Mouse (Mus musculus) neural tube, embryonic 13.5 days (tissue): ENCODE measurements around the gene Ccdc138. TPM values are rescaled to one million over a fixed set of nuclear protein-coding genes. Genes with fewer than 3 reads are reported as not detected.
A peak's percentile ranks its signal among the peaks of the same experiment; 100 is the strongest.

Experiments
- ATAC-seq: fragments of 200-750 bp; cut with Nextera tagmentation; 2 replicates; pipeline ENCODE4 v1.8.0; 2017; ENCODE audit warnings: low read depth, mild to moderate bottlenecking, moderate TSS enrichment, moderate library complexity
- H3K27ac ChIP-seq: fragments of 300-500 bp; sonication (generic); replicated peaks from 2 replicates; pipeline ENCODE4 v1.5.1; 2015; ENCODE audit warnings: moderate library complexity, mild to moderate bottlenecking, inconsistent platforms
- H3K27me3 ChIP-seq: fragments of 300-500 bp; sonication (generic); 2 replicates; pipeline ENCODE4 v1.6.1; 2015; ENCODE audit warnings: mild to moderate bottlenecking, inconsistent platforms
- H3K36me3 ChIP-seq: fragments of 300-500 bp; sonication (generic); 2 replicates; pipeline ENCODE4 v1.6.1; 2015; ENCODE audit warnings: mild to moderate bottlenecking, inconsistent platforms
- H3K4me1 ChIP-seq: fragments of 300-500 bp; sonication (generic); replicated peaks from 2 replicates; pipeline ENCODE4 v1.6.1; 2015; ENCODE audit warnings: inconsistent platforms
- H3K4me2 ChIP-seq: fragments of 300-500 bp; sonication (generic); 2 replicates; pipeline ENCODE4 v1.6.1; 2015; ENCODE audit warnings: inconsistent platforms, mild to moderate bottlenecking, moderate library complexity
- H3K4me3 ChIP-seq: fragments of 300-500 bp; sonication (generic); 2 replicates; pipeline ENCODE4 v1.5.1; 2015; ENCODE audit warnings: mild to moderate bottlenecking, inconsistent platforms
- H3K9ac ChIP-seq: fragments of 300-500 bp; sonication (generic); 2 replicates; pipeline ENCODE4 v1.6.1; 2015; ENCODE audit warnings: moderate library complexity, mild to moderate bottlenecking, inconsistent platforms
- H3K9me3 ChIP-seq: fragments of 300-500 bp; sonication (generic); 2 replicates; pipeline ENCODE4 v1.6.1; 2016; ENCODE audit warnings: inconsistent platforms
- WGBS: fragments of 180-500 bp; shearing (Covaris S2); methylation state at CpG from one replicate; pipeline ENCODE4 v1.1.7; 2015; 5-methylcytosine and 5-hydroxymethylcytosine counted together
- polyA plus RNA-seq: library from polyadenylated mRNA; unstranded; fragments of >200 nt; fragmentation: Nextera tagmentation; extraction: Ambion mirVana; gene quantifications from 2 replicates; pipeline ENCODE4 v1.2.1, GENCODE M21; 2015

Gene Ccdc138
- 7.5 and 7.7 TPM in 2 replicates for polyA plus RNA-seq

DNA sequence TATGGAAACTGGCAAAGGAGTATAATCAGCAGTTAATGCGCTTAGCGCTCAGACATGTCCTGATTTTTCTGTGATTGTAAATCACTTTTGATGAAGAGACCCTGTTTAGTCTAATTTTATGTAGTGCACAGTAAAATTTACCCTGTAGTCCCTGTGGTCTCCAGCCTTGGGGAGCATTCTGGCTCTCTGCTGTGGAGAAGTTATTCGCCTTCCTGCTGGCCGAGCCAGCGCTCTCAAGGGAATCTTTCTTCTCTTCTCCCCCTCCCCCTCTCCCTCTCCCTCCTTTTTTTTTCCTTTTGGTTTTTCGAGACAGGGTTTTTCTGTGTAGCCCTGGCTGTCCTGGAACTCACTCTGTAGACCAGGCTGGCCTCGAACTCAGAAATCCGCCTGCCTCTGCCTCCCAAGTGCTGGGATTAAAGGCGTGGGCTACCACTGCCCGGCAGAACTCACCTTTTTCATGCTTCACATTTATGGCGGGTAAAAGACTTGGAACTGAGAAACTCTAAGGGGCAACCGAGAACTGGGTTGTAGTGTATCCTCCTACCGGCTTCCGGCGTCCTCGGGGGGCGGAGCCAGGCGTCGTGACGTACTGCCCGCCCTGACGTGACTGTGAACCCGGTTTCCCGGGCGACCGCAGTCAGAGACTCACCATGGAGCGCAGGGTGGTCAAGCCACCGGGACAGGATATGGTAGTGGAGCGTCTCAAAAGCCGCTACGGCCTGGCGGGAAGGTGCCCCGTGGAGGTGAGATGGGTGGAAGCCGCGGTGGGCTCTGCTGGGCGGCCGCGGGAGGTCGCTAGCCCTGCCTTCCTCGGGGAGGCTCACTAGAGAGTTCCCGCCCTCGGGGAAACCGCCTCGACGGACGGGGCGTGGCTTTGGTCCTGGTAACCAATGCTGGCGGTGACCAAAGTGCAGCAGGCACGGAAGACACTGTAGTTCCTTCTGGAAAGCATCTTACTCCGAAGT lies at the start of gene Ccdc138:
TSS of gene Ccdc138 (plus strand) at position 629 of the 965 bp plus-strand sequence.
- peak within 1 kb of the TSS; percentile 66 for H3K4me2 ChIP-seq
- peaks cover 15% of the 10 kb centered on the region for H3K4me1 ChIP-seq
- H3K27me3 ChIP-seq: no peaks in the 10 kb centered on the region
- H3K9me3 ChIP-seq: no peaks in the 10 kb centered on the region
- H3K27ac ChIP-seq: peak within 1 kb of the TSS; percentile 82
- peak; percentile 100 for ATAC-seq
- 2% methylated on average over 49 of the region's 50 CpGs for WGBS
- peaks cover 21% of the 10 kb centered on the region for H3K36me3 ChIP-seq
- peak within 1 kb of the TSS; percentile 73 for H3K9ac ChIP-seq
- H3K4me3 ChIP-seq: peak within 1 kb of the TSS; percentile 71

DNA sequence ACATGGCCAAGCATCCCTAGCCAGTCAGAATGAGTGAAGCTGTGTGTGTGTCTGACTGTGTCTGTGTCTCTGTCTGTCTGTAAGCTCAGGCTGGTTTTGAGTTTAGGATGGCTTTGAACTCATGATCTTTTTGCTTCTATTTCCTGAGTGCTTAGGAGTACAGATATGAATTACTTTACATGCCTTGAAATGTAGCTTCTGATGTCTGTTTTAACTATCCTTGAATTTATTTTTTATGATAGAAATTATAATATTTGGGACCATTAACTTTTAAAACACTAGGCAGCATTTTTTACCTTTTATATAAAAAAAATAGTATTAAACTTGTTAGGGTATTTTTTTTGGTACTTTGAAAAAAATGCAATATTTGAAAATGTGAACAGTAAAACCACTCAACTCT lies 46.2 kb upstream of the Ccdc138 start:
- no peak overlapping the region for H3K9ac ChIP-seq
- peaks cover 32% of the 10 kb centered on the region for H3K36me3 ChIP-seq
- no peaks in the 10 kb centered on the region for H3K9me3 ChIP-seq
- no peak overlapping the region for H3K4me2 ChIP-seq
- H3K27me3 ChIP-seq: no peaks in the 10 kb centered on the region
- peaks cover 12% of the 10 kb centered on the region for H3K4me1 ChIP-seq
- no peak for ATAC-seq
- H3K27ac ChIP-seq: no peak overlapping the region
- H3K4me3 ChIP-seq: no peak overlapping the region

DNA sequence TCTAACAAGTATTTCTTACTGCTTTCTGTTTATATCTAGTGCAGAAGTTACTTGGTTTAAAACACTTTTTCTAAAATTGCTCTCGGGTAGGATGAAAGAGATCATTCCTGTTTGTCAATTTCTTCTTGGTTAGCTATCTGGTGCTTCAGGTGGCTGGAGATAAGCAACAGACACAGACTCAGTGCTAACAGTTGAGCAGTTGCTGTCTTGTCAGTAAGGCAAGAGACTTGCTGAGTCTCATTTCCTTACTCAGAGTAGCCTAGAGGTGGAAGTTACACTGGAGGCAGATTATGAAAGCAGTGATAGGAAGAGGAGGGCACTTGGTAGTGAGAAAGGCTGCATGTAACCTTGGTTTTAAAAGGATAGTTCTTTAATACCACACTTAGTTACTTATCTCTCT lies 45.6 kb upstream of the Ccdc138 start:
- Histone ChIP-seq H3K9me3 (no peaks in the 10 kb centered on the region), H3K27me3 (no peaks in the 10 kb centered on the region), H3K27ac (no peak overlapping the region), H3K4me1 (peaks cover 12% of the 10 kb centered on the region), H3K4me2 (no peak overlapping the region), H3K4me3 (no peak overlapping the region), H3K36me3 (peaks cover 34% of the 10 kb centered on the region), H3K9ac (no peak overlapping the region)
- WGBS: 92% methylated on average over 1 of the region's 1 CpGs
- ATAC-seq: no peak

DNA sequence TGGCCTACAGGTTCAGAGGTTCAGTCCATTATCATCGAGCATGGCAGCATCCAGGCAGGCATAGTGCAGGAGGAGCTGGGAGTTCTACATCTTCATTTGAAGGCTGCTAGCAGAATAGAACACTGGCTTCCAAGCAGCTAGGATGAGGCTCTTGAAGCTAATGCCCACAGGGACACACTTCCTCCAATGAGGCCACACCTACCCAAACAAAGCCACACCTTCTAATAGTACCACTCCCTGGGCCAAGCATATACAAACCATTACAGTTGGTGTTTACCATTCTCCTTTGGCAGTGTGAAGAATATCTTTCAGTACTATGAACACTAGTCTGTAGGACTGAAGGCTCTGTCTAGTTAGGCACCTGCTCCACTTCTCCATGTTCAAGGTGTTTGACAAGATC lies 37.9 kb upstream of the Ccdc138 start:
- WGBS: 100% methylated on average over 1 of the region's 1 CpGs
- no peaks in the 10 kb centered on the region for H3K4me1 ChIP-seq
- H3K4me2 ChIP-seq: no peak overlapping the region
- no peaks in the 10 kb centered on the region for H3K9me3 ChIP-seq
- no peak overlapping the region for H3K27ac ChIP-seq
- peaks cover 81% of the 10 kb centered on the region for H3K36me3 ChIP-seq
- no peak for ATAC-seq
- no peak overlapping the region for H3K9ac ChIP-seq
- no peaks in the 10 kb centered on the region for H3K27me3 ChIP-seq
- no peak overlapping the region for H3K4me3 ChIP-seq

DNA sequence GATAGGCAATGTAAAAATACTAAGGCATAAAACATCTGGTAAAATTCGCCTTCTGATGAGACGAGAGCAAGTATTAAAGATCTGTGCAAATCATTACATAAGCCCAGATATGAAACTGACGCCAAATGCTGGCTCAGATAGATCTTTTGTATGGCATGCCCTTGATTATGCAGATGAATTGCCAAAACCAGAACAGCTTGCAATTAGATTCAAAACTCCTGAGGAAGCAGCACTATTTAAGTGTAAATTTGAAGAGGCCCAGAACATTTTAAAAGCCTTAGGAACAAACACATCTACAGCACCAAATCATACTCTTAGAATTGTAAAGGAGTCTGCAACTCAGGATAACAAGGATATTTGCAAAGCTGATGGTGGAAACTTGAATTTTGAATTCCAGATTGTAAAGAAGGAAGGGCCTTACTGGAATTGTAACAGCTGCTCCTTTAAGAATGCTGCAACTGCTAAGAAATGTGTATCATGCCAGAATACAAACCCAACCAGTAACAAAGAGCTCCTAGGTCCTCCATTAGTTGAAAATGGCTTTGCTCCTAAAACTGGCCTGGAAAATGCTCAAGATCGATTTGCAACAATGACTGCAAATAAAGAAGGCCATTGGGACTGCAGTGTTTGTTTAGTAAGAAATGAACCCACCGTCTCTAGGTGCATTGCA lies 20.5 kb upstream of the Ccdc138 start:
- H3K27ac ChIP-seq: no peak overlapping the region
- no peaks in the 10 kb centered on the region for H3K9me3 ChIP-seq
- no peak overlapping the region for H3K4me2 ChIP-seq
- no peaks in the 10 kb centered on the region for H3K27me3 ChIP-seq
- ATAC-seq: no peak
- WGBS: 93% methylated on average over 5 of the region's 5 CpGs
- no peak overlapping the region for H3K9ac ChIP-seq
- H3K4me3 ChIP-seq: no peak overlapping the region
- H3K4me1 ChIP-seq: no peaks in the 10 kb centered on the region
- peaks cover 57% of the 10 kb centered on the region for H3K36me3 ChIP-seq

DNA sequence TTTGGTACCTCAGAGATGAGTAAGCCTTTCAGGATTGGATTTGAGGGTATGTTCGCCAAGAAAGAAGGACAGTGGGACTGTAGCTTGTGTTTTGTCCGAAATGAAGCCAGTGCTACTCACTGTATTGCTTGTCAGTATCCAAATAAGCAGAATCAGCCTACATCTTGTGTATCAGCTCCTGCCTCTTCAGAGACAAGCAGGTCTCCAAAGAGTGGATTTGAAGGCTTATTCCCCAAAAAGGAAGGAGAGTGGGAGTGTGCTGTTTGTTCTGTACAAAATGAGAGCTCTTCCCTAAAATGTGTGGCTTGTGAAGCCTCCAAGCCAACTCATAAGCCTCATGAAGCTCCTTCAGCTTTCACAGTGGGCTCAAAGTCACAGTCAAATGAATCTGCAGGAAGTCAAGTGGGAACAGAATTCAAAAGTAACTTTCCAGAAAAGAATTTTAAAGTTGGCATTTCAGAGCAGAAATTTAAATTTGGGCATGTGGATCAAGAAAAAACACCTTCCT lies 19.6 kb upstream of the Ccdc138 start:
- peaks cover 58% of the 10 kb centered on the region for H3K36me3 ChIP-seq
- 95% methylated on average over 2 of the region's 2 CpGs for WGBS

DNA sequence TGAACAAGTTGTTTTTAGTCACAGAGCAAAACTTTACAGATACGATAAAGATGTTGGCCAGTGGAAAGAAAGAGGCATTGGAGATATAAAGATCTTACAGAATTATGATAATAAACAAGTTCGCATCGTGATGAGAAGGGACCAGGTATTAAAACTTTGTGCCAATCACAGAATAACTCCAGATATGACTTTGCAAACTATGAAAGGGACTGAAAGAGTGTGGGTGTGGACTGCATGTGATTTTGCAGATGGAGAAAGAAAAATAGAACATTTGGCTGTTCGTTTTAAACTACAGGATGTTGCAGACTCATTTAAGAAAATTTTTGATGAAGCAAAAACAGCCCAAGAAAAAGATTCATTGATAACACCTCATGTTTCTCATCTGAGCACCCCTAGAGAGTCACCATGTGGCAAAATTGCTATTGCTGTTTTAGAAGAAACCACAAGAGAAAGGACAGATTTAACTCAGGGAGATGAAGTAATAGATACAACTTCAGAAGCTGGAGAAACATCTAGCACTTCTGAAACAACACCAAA lies 17.7 kb upstream of the Ccdc138 start:
- peaks cover 74% of the 10 kb centered on the region for H3K36me3 ChIP-seq
- H3K4me3 ChIP-seq: no peak overlapping the region
- H3K4me1 ChIP-seq: no peaks in the 10 kb centered on the region
- 93% methylated on average over 4 of the region's 4 CpGs for WGBS
- no peak for ATAC-seq
- no peak overlapping the region for H3K9ac ChIP-seq
- no peak overlapping the region for H3K4me2 ChIP-seq
- no peaks in the 10 kb centered on the region for H3K27me3 ChIP-seq
- no peaks in the 10 kb centered on the region for H3K9me3 ChIP-seq
- H3K27ac ChIP-seq: no peak overlapping the region

More for the DNA sequence above, 19.6 kb upstream of the Ccdc138 start:
- Histone ChIP-seq H3K9ac (no peak overlapping the region), H3K27ac (no peak overlapping the region), H3K4me1 (no peaks in the 10 kb centered on the region), H3K4me3 (no peak overlapping the region), H3K9me3 (no peaks in the 10 kb centered on the region), H3K4me2 (no peak overlapping the region), H3K27me3 (no peaks in the 10 kb centered on the region)
- no peak for ATAC-seq

DNA sequence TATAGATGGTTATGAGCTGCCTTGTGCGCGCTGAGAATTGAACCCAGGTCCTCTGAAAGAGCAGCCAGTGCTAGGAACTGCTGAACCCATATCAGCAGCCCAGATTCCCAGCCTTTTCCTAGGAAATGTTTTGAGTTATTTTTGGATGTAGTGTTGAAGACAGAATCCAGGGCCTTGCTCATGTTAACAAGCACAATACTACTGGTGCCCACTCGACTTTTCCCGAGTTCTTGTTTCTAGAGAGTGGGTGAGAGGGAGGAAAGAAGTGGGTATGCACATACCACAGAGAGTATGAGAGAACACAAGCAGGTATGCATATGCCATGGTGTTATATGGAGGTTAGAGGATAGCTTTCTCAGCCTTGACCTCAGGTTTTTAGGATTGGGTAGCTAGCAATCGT lies 6.7 kb upstream of the Ccdc138 start:
- ATAC-seq: no peak
- H3K27me3 ChIP-seq: no peaks in the 10 kb centered on the region
- H3K4me1 ChIP-seq: no peaks in the 10 kb centered on the region
- H3K9ac ChIP-seq: no peak overlapping the region
- whole genome bisulfite sequencing: 92% methylated on average over 5 of the region's 5 CpGs
- no peak overlapping the region for H3K4me3 ChIP-seq
- no peak overlapping the region for H3K27ac ChIP-seq
- H3K36me3 ChIP-seq: peaks cover 59% of the 10 kb centered on the region
- H3K4me2 ChIP-seq: no peak overlapping the region
- no peaks in the 10 kb centered on the region for H3K9me3 ChIP-seq

DNA sequence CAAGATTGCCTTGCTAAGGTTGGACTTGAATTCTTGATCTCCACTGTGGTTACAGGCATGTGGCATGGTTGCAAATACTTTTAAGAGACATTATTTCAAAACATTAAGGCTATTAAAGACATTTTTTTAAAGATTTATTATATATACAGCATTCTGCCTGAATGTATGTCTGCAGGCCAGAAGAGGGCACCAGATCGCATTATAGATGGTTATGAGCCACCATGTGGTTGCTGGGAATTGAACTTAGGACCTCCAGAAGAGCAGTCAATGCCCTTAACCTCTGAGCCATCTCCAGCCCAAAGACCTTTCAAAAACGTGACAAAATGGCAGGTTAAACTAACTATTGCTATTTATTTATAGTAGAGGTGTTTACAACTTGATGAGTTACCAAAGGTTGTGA lies 2.1 kb upstream of the Ccdc138 start:
- Histone ChIP-seq H3K27ac (no peak overlapping the region), H3K9ac (no peak overlapping the region), H3K9me3 (no peaks in the 10 kb centered on the region), H3K4me3 (no peak overlapping the region), H3K27me3 (no peaks in the 10 kb centered on the region), H3K36me3 (peaks cover 39% of the 10 kb centered on the region), H3K4me1 (peaks cover 15% of the 10 kb centered on the region), H3K4me2 (no peak overlapping the region)
- WGBS: 89% methylated on average over 2 of the region's 2 CpGs
- no peak for ATAC-seq

DNA sequence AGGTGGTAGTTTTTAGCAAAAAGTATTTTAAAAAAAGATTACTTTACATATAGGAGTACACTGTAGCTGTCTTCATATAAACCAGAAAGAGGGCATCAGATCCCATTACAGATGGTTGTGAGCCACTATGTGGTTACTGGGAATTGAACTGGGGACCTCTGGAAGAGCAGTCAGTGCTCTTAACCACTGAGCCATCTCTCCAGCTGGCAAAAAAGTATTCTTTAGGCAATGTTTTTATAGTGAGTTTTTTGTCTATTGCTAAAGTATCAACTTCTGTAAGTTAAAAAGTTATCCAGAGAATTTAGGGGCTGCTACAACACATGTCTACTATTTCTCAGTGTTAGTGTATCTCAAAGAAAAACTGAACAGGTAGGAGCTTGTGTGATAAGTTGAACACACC lies 1.0 kb upstream of the Ccdc138 start:
- no peak for ATAC-seq
- Histone ChIP-seq H3K27ac (0 out of 2 replicates have a peak overlapping the region, but pooled peaks have one; percentile 82), H3K27me3 (no peaks in the 10 kb centered on the region), H3K4me1 (peaks cover 15% of the 10 kb centered on the region), H3K4me3 (no peak overlapping the region), H3K36me3 (peaks cover 29% of the 10 kb centered on the region), H3K9ac (no peak overlapping the region), H3K4me2 (peak overlapping the region; percentile 66), H3K9me3 (no peaks in the 10 kb centered on the region)

DNA sequence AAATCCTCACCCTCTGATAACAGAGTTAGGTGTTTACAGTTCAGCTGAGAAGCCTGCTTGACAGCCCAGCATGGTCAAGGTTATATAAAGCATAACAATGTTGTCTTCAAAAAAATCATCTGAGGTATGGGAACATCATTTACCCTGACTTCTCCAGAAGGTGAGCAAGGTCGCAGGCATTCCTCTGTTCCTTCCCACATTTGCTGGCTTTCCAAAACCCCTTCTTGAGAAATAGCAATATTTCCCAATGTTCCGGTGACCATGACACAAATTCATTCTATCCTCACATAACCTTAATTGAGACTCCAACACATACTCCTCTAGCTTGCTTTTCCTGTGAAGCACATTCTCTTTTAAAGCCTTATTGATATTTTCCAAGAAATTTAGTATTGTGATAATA lies 768 bp downstream of the Ccdc138 start:
- no peak for ATAC-seq
- 53% methylated on average over 2 of the region's 2 CpGs for WGBS

DNA sequence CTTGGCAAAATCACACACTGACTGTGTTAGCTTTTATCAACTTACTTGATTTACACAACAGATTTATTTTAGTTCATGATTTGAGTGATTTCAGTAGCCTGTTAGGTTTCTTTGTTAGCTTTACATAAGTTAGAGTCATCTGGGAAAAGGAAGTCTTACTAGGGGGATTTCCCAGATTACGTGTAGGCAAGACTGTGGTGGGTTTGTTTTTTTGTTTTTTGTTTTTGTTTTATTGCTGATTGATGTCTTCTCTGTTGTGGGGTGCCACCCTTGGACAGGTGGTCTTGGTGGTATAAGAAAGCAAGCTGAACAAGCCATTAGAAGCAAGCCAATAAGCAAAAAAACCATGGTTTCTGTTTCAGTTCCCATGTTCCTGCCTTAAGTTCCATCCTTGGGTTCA lies 31.6 kb downstream of the Ccdc138 start:
- no peak overlapping the region for H3K4me2 ChIP-seq
- no peak overlapping the region for H3K9ac ChIP-seq
- H3K36me3 ChIP-seq: peaks cover 26% of the 10 kb centered on the region
- WGBS: 95% methylated on average over 1 of the region's 1 CpGs
- no peak overlapping the region for H3K4me3 ChIP-seq
- no peak for ATAC-seq
- no peak overlapping the region for H3K27ac ChIP-seq
- no peaks in the 10 kb centered on the region for H3K4me1 ChIP-seq
- H3K27me3 ChIP-seq: no peaks in the 10 kb centered on the region
- H3K9me3 ChIP-seq: peaks cover 3% of the 10 kb centered on the region; the same call in 1 of the 2 replicates

More for the DNA sequence above, 768 bp downstream of the Ccdc138 start:
- H3K36me3 ChIP-seq: peaks cover 12% of the 10 kb centered on the region
- H3K4me3 ChIP-seq: peak overlapping the region; percentile 71
- no peaks in the 10 kb centered on the region for H3K27me3 ChIP-seq
- H3K27ac ChIP-seq: 0 out of 2 replicates have a peak overlapping the region, but pooled peaks have one; percentile 82
- H3K4me2 ChIP-seq: peak overlapping the region; percentile 66
- H3K4me1 ChIP-seq: peaks cover 15% of the 10 kb centered on the region
- H3K9me3 ChIP-seq: no peaks in the 10 kb centered on the region
- H3K9ac ChIP-seq: peak overlapping the region; percentile 73
